Mouse (Mus musculus) heart, postnatal 36 days (tissue): Measurements from ENCODE around the gene Proser2. TPM values are rescaled to one million over a fixed set of nuclear protein-coding genes. Genes with fewer than 3 reads are reported as not detected.

Source experiments
- DNase-seq, 2 experiments: peaks; one replicate each; pipeline ENCODE4 v3.0.0; 2021 to 2022
- intact Hi-C: fragments of 180-260 bp; cut with DNase I; formaldehyde crosslinking; loops from one replicate; pipeline ENCODE4 v1.15.1; 2025
- total RNA-seq, 2 experiments: library from RNA; stranded (reverse); gene quantifications; 2 replicates each; pipeline ENCODE4 v1.2.3; 2021

Proser2 gene
- total RNA-seq, result 10 to 100 TPM; 12.0 to 21.3 TPM

DNA sequence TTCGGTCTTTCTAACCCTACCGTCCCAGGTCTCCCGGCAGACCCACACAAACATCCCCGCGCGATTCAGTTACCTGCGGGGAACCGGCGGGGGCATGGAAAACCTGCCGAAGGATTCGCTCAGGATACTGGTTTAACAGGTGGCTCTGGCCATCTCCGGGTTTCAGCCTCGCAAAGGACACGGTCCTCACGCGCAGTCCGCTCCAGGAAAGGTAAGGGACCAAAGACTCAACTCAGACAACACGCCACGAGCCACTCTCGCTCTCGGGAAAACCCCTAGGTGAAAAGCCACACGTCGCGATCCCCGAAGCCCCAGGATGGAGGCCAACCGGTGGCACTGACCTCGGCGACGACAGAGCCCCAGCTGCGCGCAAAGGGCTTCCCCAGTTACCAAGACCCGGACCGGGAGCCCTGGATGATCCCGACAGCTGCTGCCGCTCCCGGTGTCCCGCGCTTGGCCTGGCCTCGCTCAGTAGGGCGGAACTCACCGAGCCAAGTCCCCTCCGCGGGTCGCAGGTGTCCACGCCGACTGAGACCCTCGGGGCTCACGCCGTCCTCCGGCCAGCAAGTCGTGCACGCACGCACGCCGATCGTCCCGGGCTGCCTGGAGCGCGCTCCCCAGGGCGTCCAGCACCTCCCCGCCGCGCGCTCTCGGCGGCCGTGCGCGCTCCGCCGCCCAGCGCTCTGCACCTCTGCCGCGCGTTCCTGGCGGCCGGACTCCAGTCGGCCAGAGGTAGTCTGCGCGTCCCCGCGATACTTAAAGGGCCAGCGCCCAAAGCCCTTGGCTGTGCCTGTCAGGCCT, at the start of gene Proser2:
Gene Proser2, minus strand, starts transcription at position 657 of the 801 bp plus-strand sequence.
- peak; percentile 77 to 82 for DNase-seq
- intact Hi-C loops, result no loop called here

DNA sequence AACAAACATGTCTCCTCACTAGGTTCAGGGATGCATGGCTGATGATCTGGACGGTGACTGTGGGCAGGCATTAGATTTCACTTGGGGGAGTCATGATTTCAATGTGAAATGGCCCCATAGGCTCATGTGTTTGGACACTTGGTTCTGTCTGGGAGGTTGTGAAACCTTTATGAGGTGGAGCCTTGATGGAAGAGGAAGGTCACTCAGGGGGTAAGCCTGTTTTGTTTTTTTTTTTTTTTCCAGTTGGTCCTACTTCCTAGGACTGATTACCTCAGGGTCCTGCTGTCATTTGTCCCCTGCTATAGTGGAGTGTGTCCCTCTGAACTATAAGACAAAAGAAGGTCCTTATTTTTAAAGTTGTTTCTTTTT, 49.7 kb upstream of the Proser2 start:
- no peak for DNase-seq

DNA sequence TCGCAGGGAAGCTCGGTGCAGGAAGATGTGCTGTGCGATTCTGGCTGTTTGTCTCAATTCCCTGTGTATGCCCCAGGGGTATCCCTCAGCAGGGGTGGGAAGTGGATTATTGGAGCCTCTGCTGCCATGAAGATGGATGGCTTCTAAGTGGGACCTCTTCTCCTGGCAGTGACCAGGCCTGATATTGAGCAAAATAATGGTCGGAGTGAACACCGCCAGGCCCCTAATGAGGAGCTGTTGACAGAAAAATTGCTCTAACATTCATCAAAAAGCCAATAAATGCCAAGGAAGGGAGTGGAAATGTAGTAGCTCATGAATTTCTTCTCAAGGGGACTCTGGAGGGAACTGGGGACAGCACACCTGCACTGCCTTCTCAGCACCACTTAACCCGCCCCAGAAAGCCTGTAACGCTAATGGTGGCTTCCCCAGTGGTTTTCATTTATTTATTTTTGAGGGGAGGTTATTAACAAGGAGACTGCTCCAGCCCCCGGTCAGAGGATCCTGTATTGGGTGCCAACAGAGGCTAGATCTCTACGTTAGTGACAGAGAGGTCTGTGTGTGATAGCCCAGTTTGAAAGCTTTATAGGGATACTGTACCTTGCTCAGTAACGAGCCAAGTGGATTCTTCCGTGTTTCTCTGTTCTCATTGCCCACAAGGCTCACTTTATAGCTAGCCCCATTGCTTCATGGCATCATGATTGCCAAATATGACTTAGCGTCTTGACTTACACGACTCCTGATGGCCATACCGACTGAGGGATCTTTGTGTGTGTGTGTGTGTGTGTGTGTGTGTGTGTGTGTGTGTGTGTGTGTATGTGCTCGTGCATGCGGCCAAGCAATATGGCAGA, 49.1 kb upstream of the Proser2 start:
- DNase-seq, result no peak
- intact Hi-C loops, result no loop called here

More for the DNA sequence above, 49.7 kb upstream of the Proser2 start:
- intact Hi-C loops, result no loop called here

DNA sequence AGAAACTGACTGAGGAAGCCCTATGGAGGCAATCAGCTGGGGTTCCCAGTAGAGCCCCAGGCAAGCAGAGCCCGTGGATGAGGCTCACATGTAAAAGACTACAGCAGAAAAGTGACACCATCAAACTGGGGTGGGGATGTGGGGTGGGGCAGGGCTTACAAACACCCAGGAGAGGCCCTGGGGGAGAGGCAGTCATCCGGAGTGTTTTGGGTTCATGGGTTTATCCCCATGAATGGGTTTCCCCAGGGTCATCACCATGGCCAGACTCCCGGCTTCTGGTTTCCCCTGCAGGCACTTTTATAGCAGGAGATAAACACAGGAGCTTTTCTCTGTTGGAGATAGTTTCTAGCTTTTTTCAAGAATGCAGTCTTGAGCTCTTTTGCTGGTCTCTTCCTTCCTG, 43.0 kb upstream of the Proser2 start:
- intact Hi-C loops, result no loop called here
- DNase-seq, result no peak

DNA sequence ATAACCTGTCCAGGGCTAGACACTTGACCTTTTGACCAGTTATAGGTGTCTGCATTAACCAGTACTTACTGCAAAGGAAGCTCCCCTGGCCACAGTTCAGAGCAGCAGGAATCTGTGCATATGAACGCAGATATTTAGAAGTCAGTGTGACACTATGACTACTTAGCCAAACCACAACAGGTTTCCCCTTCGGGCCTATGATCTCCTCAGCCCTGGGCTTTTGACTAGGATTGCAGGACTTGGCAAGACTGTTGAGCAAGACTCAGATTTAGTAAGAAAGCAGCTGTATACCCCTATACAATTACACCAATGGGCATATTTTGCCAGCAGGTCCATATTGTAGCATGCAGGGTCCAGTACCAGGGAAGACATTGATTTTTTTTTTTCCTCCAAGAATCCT, 38.5 kb upstream of the Proser2 start:
- DNase-seq, result no peak
- intact Hi-C loops, result loop anchor here (1.0 kb wide), 1 partner anchor 173 kb away; no protein-coding TSS in a partner anchor

DNA sequence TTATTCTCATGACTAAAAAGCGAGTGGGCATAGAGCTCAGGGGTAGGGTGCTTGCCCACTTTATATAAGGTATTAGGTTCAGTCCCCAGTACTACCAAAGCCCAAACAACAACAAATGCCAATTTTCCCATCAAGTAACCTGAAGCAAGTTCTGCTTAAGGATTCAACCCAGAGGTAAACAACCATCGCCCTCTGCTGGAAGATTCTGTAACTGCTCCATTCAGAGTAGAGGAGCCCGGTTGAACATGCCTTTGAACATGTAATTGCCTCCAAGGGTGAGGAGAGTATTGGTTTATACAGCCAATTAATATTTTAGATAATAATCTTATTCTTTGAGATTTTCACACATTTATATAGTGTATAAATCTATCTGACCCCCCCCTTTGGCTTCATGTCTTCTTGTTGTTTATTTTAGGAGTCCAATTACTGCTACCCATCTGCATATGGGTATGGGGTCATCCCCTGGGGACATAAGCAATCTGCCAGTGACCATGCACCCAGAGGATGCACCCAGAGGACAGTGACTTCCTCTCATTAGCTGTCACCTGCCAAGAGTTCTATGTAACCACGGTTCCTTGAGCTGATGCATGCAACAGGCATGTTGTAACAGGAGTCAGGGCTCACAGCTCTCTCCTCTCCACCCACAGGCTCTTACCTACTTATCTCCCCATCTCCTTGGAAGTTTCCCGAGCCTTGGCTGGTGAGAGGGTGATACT, 38.0 kb upstream of the Proser2 start:
- intact Hi-C loops, result loop anchor here (1.0 kb wide), 1 partner anchor 173 kb away; no protein-coding TSS in a partner anchor
- peak; percentile 76 to 77 for DNase-seq

DNA sequence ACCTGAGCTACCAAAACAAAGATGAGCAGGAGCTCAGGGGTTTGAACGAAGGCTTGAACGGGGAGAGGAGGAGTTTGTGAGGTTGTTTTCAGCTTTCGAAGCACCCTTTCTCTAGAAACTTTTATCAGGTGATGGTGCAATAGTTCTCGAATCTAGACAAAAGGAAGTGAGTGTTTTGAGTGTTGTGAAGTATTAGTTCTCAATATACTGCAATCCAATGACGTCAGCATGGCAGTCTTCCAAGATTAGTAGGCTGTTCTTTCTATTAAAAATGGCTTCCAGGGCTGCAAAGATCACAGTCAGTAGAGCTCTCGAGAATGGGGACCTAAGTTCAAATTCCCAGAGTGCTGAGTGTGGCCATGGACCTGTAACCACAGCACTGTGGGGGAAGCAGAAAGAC, 35.8 kb upstream of the Proser2 start:
- no peak for DNase-seq
- intact Hi-C loops, result no loop called here

DNA sequence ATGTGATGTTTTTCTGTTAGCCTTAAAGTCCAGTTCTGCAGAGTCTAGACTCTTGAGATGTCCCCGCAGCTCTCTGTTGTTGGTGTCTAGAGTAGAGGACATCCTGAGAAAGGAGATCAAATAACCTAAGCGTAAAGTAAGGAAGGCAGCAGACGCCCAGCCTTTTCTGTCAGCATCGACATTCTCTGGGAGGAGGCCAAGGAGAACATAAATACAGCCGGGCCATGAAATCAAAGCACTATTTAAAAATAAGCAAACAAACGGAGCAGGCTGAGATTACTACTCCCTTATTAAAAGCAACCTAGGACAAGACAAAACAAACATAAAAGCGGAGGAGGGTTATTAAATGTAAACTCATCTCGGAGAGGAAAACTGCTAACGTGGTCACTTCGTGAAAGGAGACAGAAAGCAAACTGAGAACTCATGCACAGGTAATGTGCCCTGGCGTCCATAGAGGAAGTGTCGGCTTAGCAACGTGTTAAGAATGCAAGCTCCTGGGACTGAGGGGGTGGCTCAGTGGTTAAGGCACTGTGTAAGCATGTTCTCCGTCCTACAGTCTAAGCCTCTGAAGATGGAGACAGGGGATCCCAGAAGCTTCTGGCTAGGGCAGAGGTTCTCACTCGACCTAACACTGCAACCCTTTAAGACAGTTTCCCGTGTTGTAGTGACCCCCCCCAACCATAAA, 34.7 kb upstream of the Proser2 start:
- no peak for DNase-seq
- intact Hi-C loops, result no loop called here

DNA sequence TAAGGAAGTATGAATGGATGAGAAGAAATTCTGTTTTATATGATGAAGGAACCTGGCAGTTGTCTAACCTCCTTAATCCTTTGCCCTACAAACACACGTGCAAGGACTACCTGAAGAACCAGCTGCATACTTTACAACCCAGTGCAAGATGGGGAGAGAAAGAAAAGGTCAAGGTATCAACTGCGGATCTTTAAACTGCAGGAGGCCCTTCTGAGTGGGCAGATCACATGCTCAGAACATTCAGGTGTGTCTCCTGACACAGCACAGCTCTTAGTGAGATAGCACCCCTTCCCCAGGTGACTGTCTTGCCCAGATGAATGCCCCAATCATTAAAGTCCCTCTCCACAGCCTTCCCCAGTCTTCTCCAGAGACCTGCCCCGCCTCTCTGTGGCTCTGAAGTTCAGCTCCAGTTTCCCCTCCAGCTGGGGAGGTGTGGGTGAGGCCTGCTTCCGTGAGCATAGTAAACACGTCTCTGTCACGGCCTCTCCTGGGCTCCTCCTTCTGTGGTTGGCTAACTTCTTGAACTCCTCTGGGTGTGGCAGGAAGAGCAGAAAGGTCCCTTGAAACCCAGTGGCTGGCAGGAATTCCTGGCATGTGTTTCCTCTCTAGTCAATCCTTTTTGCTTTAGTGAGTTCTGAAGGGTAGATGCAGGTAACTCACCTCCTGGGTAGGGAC, 32.5 kb upstream of the Proser2 start:
- intact Hi-C loops, result no loop called here
- no peak for DNase-seq

DNA sequence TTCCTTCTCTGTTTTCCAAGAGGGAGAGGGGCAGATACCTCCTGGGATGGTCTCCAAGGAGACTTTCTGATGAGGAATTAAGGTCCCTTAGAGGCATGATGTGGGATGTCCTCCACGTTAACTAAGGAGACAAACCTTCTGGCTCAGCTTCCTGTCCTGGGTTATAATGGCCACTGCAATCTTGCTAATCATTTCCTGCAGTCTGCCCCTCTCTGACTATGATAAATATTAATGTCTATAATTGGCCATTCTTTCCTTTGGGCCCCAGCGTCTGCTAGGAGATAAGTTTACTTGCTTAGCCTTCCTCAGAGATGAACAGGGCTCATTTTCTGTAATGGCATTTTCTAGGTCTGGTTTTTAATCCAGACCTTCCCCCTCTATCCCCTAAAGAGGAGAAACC, 29.7 kb upstream of the Proser2 start:
- intact Hi-C loops, result no loop called here
- no peak for DNase-seq

DNA sequence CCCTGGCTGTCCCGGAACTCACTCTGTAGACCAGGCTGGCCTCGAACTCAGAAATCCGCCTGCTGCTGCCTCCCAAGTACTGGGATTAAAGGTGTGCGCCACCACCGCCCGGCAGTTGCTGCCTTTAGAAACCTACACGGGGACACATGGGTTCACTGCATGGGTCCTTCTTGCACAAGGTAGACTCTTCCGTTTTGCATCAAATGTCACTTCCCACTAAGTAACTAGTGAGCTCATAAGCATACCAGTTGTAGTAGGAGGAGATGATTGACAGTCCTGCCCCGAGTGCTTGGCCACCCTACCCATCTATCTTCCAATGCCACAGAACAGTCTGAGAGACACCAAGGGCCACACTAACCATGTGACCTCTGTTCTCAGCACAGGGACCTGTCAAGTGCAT, 29.2 kb upstream of the Proser2 start:
- intact Hi-C loops, result no loop called here
- DNase-seq, result no peak

DNA sequence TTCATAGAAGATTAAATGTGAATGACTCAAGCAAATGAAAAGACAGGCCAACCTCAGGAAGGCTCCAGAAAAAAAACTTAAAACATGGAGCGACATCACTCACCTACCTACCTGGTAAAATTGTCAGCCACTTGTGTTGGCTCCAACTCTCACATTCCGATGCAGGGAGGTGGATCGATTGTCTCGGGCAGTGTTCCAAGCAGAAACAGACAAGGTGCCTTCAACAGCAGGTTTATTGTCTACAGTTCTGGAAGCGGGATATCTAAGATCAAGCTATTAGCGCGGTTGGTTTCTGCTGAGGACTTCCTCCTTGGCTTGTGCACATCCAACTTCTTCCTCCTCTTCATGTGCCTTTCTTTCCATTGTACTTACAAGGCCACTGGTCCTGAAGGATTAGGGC, 27.6 kb upstream of the Proser2 start:
- intact Hi-C loops, result no loop called here
- DNase-seq, result no peak

DNA sequence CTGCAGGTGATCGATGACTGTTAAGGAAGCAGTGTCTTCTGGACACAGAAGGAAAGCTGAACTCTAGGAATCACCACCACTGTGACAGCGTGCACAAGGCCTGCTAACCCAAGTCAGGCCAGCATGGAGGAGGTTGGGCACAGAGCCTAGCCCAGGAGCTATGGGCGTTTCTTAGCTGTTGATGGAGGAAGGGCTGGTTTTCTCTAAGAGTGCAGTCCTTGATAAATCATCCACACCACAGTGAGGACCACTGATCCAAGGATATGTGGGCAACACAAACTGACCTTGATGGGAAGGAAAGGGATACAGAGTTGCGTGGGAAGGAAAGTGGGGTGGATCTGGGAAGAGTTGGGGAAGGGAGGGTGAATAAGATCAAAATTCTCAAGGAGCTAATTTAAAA, 27.2 kb upstream of the Proser2 start:
- intact Hi-C loops, result no loop called here
- DNase-seq, result no peak

DNA sequence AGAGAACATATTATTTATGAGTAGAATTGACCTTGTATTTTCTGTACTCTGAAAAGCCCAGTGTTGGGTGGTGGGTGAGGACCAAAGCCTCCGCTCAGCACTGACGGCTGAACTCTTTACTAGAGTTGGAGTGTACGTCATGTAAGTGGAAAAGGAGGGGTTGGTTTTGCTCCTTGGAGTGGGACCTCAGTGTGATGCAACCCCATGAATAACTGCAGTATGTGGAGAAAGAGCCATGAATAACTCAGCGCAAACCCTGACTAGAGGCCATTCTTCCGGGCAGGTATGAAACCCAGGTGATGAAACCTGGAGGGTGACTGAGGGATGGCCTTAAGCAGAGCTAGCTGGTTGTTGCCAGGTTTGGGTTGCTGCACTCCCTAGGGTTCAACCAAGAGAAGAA, 19.8 kb upstream of the Proser2 start:
- no peak for DNase-seq
- intact Hi-C loops, result no loop called here

DNA sequence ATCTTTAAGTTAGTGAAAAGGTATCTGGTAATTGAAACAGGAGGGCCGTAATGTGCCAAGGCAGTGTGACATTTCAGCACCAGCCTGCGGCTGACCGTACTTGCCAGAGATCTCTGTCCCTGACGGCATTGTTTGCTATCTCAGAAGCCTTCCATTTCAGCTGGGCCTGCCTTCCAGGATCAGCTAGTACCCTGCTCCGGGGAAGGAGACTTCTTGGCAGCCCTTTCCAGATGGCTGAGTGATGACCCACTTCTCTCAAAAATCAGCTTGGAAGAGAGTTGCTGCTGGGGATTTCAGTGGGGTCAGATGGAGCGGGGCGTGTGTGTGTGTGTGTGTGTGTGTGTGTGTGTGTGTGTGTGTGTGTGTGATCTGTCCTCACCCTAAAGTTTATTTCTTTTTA, 16.9 kb upstream of the Proser2 start:
- DNase-seq, result no peak
- intact Hi-C loops, result no loop called here

DNA sequence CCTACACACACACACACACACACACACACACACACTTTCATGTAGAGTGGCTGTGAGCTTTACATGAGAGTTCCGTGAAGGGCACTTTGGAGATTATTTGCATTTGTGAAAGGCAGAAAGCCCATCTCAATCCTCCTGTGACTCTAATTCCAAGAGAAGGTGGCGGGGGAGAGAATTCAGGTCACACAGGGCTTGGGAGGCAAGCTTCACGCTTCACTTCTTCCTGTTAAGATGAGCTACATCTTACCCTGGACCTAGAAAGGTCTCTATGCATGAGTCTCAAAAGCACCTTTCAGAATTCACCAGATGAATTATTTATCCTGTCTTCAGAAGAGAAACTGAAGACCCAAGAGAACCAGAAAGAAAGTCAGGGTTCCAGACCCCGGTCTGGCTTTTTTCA, 16.2 kb upstream of the Proser2 start:
- intact Hi-C loops, result no loop called here
- DNase-seq, result no peak

DNA sequence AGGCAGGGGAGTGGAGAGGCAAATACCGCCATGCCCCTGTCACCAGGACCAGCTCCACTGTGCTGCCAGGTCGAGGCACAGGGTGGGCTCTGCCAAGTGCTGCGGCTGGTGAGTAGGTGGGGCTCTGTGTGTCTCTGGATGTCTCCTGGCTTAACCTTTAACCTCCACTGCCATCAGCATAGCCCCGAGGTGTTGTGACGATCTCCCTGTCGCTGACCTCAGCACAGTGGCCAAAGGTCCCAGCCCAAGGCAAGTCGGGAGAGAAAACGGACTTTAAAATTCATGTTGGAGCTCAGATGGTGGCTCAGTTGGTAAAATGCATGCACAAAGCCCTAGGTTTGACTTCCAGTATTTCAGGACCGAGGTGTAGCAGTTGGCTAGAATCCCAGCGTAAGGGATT, 15.6 kb upstream of the Proser2 start:
- intact Hi-C loops, result no loop called here
- no peak for DNase-seq

DNA sequence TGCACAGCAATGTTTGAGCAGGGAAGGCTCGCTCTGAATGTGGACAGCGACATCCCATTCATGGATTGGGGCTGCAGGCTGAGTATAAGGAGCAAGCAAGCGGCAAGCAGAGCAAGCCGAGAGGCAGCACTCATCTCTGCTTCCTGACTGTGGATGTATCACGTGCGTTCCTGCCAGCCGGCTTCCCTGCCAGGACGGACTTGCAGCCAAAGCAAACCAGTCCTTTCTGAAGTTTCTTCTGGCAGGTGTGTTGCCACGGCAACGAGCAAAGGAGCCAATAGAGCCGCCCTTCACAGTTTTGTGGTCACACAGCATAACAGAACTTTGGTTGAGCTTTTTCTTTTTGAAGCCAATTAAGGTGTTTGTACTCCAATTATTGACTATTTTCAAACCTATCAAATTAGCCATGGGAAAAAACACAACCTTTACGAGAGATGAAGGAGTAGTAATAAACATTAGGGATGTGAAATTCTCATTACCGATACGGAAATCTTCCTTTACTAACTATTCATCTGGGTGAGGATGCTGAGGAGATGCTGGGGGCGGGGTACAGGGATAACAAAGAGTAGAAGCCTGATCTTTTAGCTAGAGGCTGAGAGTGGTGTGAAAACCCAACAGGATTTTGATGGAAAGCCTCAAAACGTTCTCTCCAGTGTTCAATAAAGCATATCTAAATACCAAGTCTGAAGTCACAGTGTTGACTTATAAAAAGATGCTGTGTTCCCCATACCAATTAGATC, 13.1 kb upstream of the Proser2 start:
- no peak for DNase-seq

DNA sequence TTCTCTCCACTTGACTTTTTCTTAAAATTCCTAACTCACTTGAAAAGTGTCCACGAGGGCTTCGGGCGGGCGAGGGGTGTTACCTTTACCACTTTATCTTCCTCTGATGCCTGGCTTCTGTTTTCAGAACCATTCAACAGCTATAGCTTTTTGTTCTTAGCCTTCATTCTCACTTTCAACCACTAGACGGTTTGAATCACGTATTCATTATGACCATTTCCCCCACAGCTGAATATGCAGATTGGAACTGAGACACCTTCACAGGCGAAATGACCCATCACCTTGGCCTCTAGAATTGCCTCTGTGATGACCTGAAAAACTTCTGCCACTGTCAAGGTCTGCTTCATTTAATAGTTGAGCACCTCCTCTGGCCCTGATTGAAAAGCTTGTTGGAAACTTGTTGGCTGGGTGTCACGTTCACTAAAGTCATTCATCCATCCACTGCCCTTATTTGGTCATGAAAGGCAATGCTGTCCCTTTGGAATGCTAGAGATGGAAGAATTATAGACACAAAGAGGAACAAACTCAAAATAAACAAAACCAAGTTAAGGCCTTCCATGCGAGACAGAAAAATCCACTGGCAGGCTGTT, 10.7 kb upstream of the Proser2 start:
- DNase-seq, result no peak
- intact Hi-C loops, result no loop called here

More for the DNA sequence above, 13.1 kb upstream of the Proser2 start:
- intact Hi-C loops, result no loop called here
